Mouse (Mus musculus) fibroblast of lung, adult 2 months (primary cell): ENCODE results near the gene Pde4dip.

Experiments used
- DNase-seq: peaks from one replicate; pipeline ENCODE4 v3.0.0-alpha.2; 2011; ENCODE audit warnings: low read depth

Gene Pde4dip

GRCm38 (mm10) chr3:97649022-97649421 lies 239.5 kb downstream of the Pde4dip start:
- no peak for DNase-seq

GRCm38 (mm10) chr3:97648518-97648917 lies 240.0 kb downstream of the Pde4dip start:
- DNase-seq = no peak

GRCm38 (mm10) chr3:97642001-97642400 lies 246.5 kb downstream of the Pde4dip start:
- DNase-seq = no peak

- DNase-seq = no peak
Measured at GRCm38 (mm10) chr3:97641396-97641795, 247.1 kb downstream of the Pde4dip start.
